Mouse (Mus musculus) myocyte (in vitro differentiated cells): ENCODE results near the gene Gsto1. TPM values are rescaled to one million over a fixed set of nuclear protein-coding genes. Genes with fewer than 3 reads are reported as not detected.

Experiments
- H3K27me3 ChIP-seq: one replicate; pipeline ENCODE4 v1.6.1; 2011; ENCODE audit not compliant: control insufficient read depth, insufficient read depth, insufficient read length
- H3K36me3 ChIP-seq: one replicate; pipeline ENCODE4 v1.6.1; 2011; ENCODE audit not compliant: control insufficient read depth, insufficient read depth
- H3K4me2 ChIP-seq: one replicate; pipeline ENCODE4 v1.6.1; 2011; ENCODE audit warnings: low read depth, control low read depth
- H3K4me3 ChIP-seq: one replicate; pipeline ENCODE4 v1.5.1; 2011; ENCODE audit warnings: mild to moderate bottlenecking, control low read depth, moderate library complexity
- H3K79me2 ChIP-seq: one replicate; pipeline ENCODE4 v1.6.1; 2011; ENCODE audit not compliant: control insufficient read depth, insufficient read depth
- H3ac ChIP-seq: one replicate; pipeline ENCODE4 v1.6.1; 2011; ENCODE audit not compliant: control insufficient read depth, insufficient read length
- CEBPB ChIP-seq: IDR thresholded peaks from 2 replicates; pipeline ENCODE4 v1.6.1; 2011; ENCODE audit warnings: mild to moderate bottlenecking, moderate library complexity; ENCODE audit not compliant: poor library complexity, insufficient read depth, severe bottlenecking
- E2F4 ChIP-seq: IDR thresholded peaks from one replicate; pipeline ENCODE4 v1.6.1; 2011; ENCODE audit warnings: mild to moderate bottlenecking, control low read depth, moderate library complexity; ENCODE audit not compliant: insufficient read depth
- MAX ChIP-seq: IDR thresholded peaks from one replicate; pipeline ENCODE4 v1.6.1; 2011; ENCODE audit warnings: low read depth, mild to moderate bottlenecking, control low read depth
- MYOD1 ChIP-seq, 3 experiments: IDR thresholded peaks; one replicate each; pipeline ENCODE4 v1.6.1; 2011; ENCODE audit warnings: control low read depth in 2 of 3, low read depth in 2 of 3, mild to moderate bottlenecking in 2 of 3, moderate library complexity in 1 of 3; ENCODE audit not compliant: insufficient read length in 2 of 3, control insufficient read depth in 1 of 3
- MYOG ChIP-seq, 3 experiments: IDR thresholded peaks; one replicate each; pipeline ENCODE4 v1.6.1; 2011; ENCODE audit warnings: control low read depth in 2 of 3, low read depth in 2 of 3, mild to moderate bottlenecking in 2 of 3; ENCODE audit not compliant: insufficient read length in 2 of 3, control insufficient read depth in 1 of 3, insufficient read depth in 1 of 3
- POLR2A ChIP-seq: IDR thresholded peaks from one replicate; pipeline ENCODE4 v1.6.1; 2011; ENCODE audit warnings: low read depth, mild to moderate bottlenecking, control low read depth, moderate library complexity; ENCODE audit not compliant: insufficient read length
- POLR2AphosphoS2 ChIP-seq: IDR thresholded peaks from one replicate; pipeline ENCODE4 v1.6.1; 2011; ENCODE audit warnings: low read depth, control low read depth; ENCODE audit not compliant: insufficient read length
- REST ChIP-seq: IDR thresholded peaks from one replicate; pipeline ENCODE4 v1.6.1; 2011; ENCODE audit warnings: mild to moderate bottlenecking, control low read depth, moderate library complexity; ENCODE audit not compliant: insufficient read depth, insufficient read length
- SRF ChIP-seq: IDR thresholded peaks from one replicate; pipeline ENCODE4 v1.6.1; 2011; ENCODE audit warnings: low read depth; ENCODE audit not compliant: control insufficient read depth, insufficient read length
- TCF12 ChIP-seq: IDR thresholded peaks from one replicate; pipeline ENCODE4 v1.6.1; 2011; ENCODE audit warnings: mild to moderate bottlenecking, control low read depth; ENCODE audit not compliant: poor library complexity, insufficient read depth, severe bottlenecking
- TCF3 ChIP-seq: IDR thresholded peaks from one replicate; pipeline ENCODE4 v1.6.1; 2011; ENCODE audit warnings: low read depth, control low read depth; ENCODE audit not compliant: insufficient read length
- USF1 ChIP-seq: IDR thresholded peaks from one replicate; pipeline ENCODE4 v1.6.1; 2011; ENCODE audit warnings: low read depth, mild to moderate bottlenecking, control low read depth, moderate library complexity
- polyA plus RNA-seq: library from polyadenylated mRNA; unstranded; fragments of >200 nt; fragmentation: generic; extraction: Trizol; gene quantifications from one replicate; pipeline ENCODE4 v1.2.1, GENCODE M21; 2012; ENCODE audit warnings: missing spikeins

Gene Gsto1
- polyA plus RNA-seq, 1 experiment: 232 TPM

DNA sequence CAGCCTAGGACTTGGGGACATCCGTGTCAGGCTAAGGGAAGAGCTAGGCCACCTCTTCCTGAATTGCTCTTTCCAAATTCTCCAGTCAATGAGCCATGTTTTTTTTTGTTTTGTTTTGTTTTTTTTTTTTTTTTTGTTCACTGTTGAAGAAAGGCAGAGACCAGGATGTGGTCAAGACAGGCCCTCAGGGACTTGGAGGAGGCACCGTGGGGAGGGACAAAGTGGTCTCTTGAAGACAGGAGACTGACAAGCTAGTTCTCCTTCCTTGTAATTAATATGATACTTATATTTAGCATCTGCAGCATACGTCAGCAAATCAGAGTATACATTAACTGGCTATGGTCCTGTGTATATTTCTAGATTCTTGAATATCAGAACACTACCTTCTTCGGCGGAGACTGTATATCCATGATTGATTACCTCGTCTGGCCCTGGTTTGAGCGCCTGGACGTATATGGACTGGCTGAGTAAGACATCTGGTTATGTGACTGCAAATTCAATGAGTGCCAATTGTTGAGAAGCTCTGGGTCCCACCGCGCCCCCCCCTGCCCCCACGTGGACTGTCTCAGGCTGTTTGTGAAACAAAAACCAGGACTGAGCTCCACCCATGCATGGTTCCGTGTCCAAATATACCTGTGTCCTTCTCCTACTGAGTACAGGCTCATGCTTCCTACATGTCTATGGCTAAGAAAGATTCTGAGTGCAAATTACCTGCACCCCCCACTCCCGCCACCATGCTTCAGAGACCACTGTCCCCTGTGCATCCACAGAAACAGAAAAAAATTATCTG lies 29.7 kb downstream of the Gsto1 start:
- Histone ChIP-seq H3K4me3 (no peak overlapping the region), H3K79me2 (no peaks in the 10 kb centered on the region), H3K4me2 (peak overlapping the region; percentile 80), H3K27me3 (no peaks in the 10 kb centered on the region), H3K36me3 (no peaks in the 10 kb centered on the region), H3ac (no peak overlapping the region)
- TF ChIP-seq POLR2A (no peak), CEBPB (no peak)

DNA sequence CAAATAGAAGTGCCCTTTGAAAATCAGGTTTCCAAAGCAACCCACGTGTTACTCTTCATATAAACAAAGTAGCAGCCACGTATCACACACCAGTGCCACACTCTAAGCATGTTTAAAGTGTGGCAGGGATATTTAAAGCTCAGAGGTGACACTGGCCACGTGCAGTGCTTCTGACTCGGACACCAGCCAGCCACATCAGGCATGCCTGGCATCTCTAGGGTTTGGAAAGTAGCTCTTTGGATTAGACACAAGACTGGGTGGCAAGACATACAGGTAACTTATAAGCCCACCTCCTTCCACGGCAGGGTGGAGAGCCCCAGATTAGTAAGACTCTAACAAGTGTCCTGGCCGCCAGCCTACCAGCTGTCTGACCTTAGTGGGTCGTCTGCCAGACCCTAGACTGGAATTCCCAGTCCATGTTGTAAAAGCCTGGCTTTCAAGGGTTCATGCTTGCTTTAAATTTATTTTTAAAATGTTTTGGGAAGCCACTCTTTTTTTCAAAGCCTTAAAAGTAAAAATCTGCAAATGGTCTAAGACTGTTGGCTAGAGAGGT lies 30.5 kb downstream of the Gsto1 start:
- H3K79me2 ChIP-seq: no peaks in the 10 kb centered on the region
- H3K36me3 ChIP-seq: no peaks in the 10 kb centered on the region
- peak overlapping the region; percentile 80 for H3K4me2 ChIP-seq
- no peak overlapping the region for H3ac ChIP-seq
- H3K27me3 ChIP-seq: no peaks in the 10 kb centered on the region
- TF ChIP-seq MYOG (IDR thresholded peaks at IDR 0.05; ENCODE audit: control insufficient read depth in 1 of 3, insufficient read depth in 1 of 3, insufficient read length in 2 of 3, low read depth in 2 of 3): peak in 1 of 3 experiments; percentile 63
- no peak for TF ChIP-seq SRF
- no peak for TF ChIP-seq TCF12
- TF ChIP-seq MYOD1 (IDR thresholded peaks at IDR 0.05; ENCODE audit: control insufficient read depth in 1 of 3, insufficient read length in 2 of 3, low read depth in 2 of 3): peak in 1 of 3 experiments; percentile 66
- no peak overlapping the region for H3K4me3 ChIP-seq

DNA sequence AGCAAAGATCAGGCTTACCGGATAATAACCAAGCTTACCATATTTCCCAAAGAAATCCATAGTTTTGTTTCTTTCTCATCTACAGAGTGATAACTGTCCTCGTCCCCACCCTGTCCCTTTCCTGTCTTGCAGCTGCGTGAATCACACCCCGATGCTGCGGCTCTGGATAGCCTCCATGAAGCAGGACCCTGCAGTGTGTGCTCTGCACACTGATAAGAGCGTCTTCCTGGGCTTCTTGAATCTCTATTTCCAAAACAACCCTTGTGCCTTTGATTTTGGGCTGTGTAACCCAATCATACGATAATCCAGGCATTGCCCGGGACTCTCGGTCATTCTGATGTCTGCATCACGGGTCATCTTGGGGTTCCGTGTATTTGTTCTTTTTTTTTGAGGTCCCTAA lies 31.1 kb downstream of the Gsto1 start:
- Histone ChIP-seq H3K36me3 (no peaks in the 10 kb centered on the region), H3K4me3 (no peak overlapping the region), H3K4me2 (peak overlapping the region; percentile 80), H3K79me2 (no peaks in the 10 kb centered on the region), H3ac (no peak overlapping the region), H3K27me3 (no peaks in the 10 kb centered on the region)
- TF ChIP-seq SRF: no peak
- TF ChIP-seq POLR2A: no peak
- no peak for TF ChIP-seq REST
- peak in 1 of 3 experiments; percentile 14 for TF ChIP-seq MYOG (IDR thresholded peaks at IDR 0.05; ENCODE audit: control insufficient read depth in 1 of 3, insufficient read depth in 1 of 3, insufficient read length in 2 of 3, low read depth in 2 of 3)
- no peak for TF ChIP-seq USF1
- no peak for TF ChIP-seq CEBPB
- TF ChIP-seq E2F4: no peak
- peak in 1 of 3 experiments; percentile 10 for TF ChIP-seq MYOD1 (IDR thresholded peaks at IDR 0.05; ENCODE audit: control insufficient read depth in 1 of 3, insufficient read length in 2 of 3, low read depth in 2 of 3)
- no peak for TF ChIP-seq TCF12
- TF ChIP-seq TCF3: no peak

DNA sequence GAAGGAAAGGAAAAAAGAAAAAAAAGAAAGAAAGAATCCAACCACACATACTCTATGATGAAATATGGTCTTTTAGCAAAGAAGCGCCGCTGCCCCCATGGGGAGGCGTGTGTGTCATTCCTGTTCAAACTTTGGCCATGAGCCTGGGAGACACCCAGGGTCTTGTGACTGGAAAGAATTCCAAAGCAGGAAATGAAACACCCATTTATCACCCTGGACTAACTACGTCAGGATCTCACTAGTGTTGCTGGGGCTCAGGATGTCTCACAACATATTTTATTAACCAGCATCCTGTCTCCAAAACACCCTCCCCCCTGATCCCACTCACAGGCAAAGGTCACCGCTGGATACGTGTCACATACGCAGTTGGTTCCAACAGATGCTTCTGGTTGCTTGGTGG lies 31.8 kb downstream of the Gsto1 start:
- H3K27me3 ChIP-seq: no peaks in the 10 kb centered on the region
- no peaks in the 10 kb centered on the region for H3K36me3 ChIP-seq
- H3K4me3 ChIP-seq: no peak overlapping the region
- H3ac ChIP-seq: no peak overlapping the region
- H3K79me2 ChIP-seq: no peaks in the 10 kb centered on the region
- peak overlapping the region; percentile 80 for H3K4me2 ChIP-seq
- no peak for TF ChIP-seq MYOD1 (IDR thresholded peaks at IDR 0.05; ENCODE audit: control insufficient read depth in 1 of 3, insufficient read length in 2 of 3, low read depth in 2 of 3)
- peak; percentile 20 for TF ChIP-seq POLR2AphosphoS2
- peak; percentile 61; the same call in 1 of the 2 replicates for TF ChIP-seq CEBPB
- no peak for TF ChIP-seq MAX
- TF ChIP-seq USF1: peak; percentile 61
- TF ChIP-seq SRF: no peak

DNA sequence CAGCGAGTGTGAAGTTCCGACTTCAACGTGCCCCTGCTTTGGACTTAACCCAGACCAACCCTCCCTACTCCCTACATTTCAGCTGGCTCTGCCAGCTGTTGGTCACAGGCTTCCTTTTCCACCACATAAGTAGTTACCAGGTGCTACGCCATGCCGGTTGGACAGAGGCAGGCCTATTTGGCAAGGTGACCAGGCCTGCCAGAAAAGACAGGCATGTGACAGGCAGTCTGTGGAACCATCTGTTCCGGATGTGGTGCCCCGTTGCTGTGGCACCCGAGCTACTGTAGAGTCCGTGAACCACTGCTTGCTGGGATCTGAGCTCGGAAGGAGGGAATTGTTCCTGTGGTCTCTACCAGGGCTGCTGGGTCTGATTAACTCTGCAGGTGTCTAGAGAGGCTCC lies 32.6 kb downstream of the Gsto1 start:
- Histone ChIP-seq H3K4me2 (peak overlapping the region; percentile 80), H3K27me3 (no peaks in the 10 kb centered on the region), H3ac (no peak overlapping the region), H3K4me3 (no peak overlapping the region), H3K79me2 (no peaks in the 10 kb centered on the region), H3K36me3 (no peaks in the 10 kb centered on the region)
- TF ChIP-seq MYOG (IDR thresholded peaks at IDR 0.05; ENCODE audit: control insufficient read depth in 1 of 3, insufficient read depth in 1 of 3, insufficient read length in 2 of 3, low read depth in 2 of 3) (peak; percentile 67 to 96 (median 84)), MAX (no peak), USF1 (peak; percentile 15), POLR2AphosphoS2 (peak; percentile 34), MYOD1 (IDR thresholded peaks at IDR 0.05; ENCODE audit: control insufficient read depth in 1 of 3, insufficient read length in 2 of 3, low read depth in 2 of 3) (peak; percentile 6 to 95 (median 87)), SRF (no peak), TCF12 (peak; percentile 93), TCF3 (peak; percentile 86)
